Mouse (Mus musculus) MEL (cell line): ENCODE measurements around the gene Aim2. TPM values are rescaled to one million over a fixed set of nuclear protein-coding genes. Genes with fewer than 3 reads are reported as not detected.

Experiments
- DNase-seq: peaks from one replicate; pipeline ENCODE4 v3.0.0; 2011; ENCODE audit warnings: low read depth, low spot score
- H3K27ac ChIP-seq: 2 replicates; pipeline ENCODE4 v1.5.1; 2012; ENCODE audit warnings: low read depth, mild to moderate bottlenecking, control low read depth, low read length, moderate library complexity; ENCODE audit not compliant: control insufficient read depth
- H3K27me3 ChIP-seq, 2 experiments: fragments of 150-350 bp in 1 of 2; sonication (generic) in 1 of 2; 2 replicates each; pipeline ENCODE4 v1.6.1; 2012; ENCODE audit warnings: low read length in 2 of 2, mild to moderate bottlenecking in 2 of 2, improper control_type of control experiment in 1 of 2, moderate library complexity in 1 of 2; ENCODE audit not compliant: insufficient read depth in 2 of 2, control insufficient read depth in 1 of 2
- H3K36me3 ChIP-seq, 2 experiments: 2 replicates each; pipeline ENCODE4 v1.6.1; 2012 to 2014; ENCODE audit warnings: low read length in 2 of 2, improper control_type of control experiment in 1 of 2, inconsistent platforms in 1 of 2, mild to moderate bottlenecking in 1 of 2; ENCODE audit not compliant: insufficient read depth in 2 of 2, control insufficient read depth in 1 of 2
- H3K4me1 ChIP-seq, 2 experiments: fragments of 150-350 bp in 1 of 2; sonication (generic) in 1 of 2; 2 replicates each; pipeline ENCODE4 v1.6.1; 2012; ENCODE audit warnings: low read length in 2 of 2, improper control_type of control experiment in 1 of 2, mild to moderate bottlenecking in 1 of 2; ENCODE audit not compliant: insufficient read depth in 2 of 2, control insufficient read depth in 1 of 2
- H3K4me3 ChIP-seq, 2 experiments: fragments of 150-350 bp in 1 of 2; sonication (generic) in 1 of 2; 2 replicates each; pipeline ENCODE4 v1.5.1; 2012; ENCODE audit warnings: low read depth in 2 of 2, low read length in 2 of 2, mild to moderate bottlenecking in 2 of 2, moderate library complexity in 2 of 2, control low read depth in 1 of 2, improper control_type of control experiment in 1 of 2; ENCODE audit not compliant: control insufficient read depth in 1 of 2, insufficient read depth in 1 of 2
- H3K79me2 ChIP-seq: 2 replicates; pipeline ENCODE4 v1.6.1; 2012; ENCODE audit warnings: mild to moderate bottlenecking, low read length, moderate library complexity; ENCODE audit not compliant: control insufficient read depth, poor library complexity, insufficient read depth
- H3K9ac ChIP-seq: 2 replicates; pipeline ENCODE4 v1.6.1; 2012; ENCODE audit warnings: low read depth, mild to moderate bottlenecking, control low read depth, low read length, moderate library complexity; ENCODE audit not compliant: control insufficient read depth, poor library complexity, severe bottlenecking
- H3K9me3 ChIP-seq: fragments of 150-350 bp; sonication (generic); replicated peaks from 2 replicates; pipeline ENCODE4 v1.6.1; 2012; ENCODE audit warnings: mild to moderate bottlenecking, low read length, improper control_type of control experiment, moderate library complexity; ENCODE audit not compliant: insufficient read depth
- CHD1 ChIP-seq: IDR thresholded peaks from 2 replicates; pipeline ENCODE4 v1.6.1; 2012; ENCODE audit warnings: low read depth, mild to moderate bottlenecking, inconsistent platforms, low read length, improper control_type of control experiment
- EP300 ChIP-seq, 2 experiments: IDR thresholded peaks; 2 replicates each; pipeline ENCODE4 v1.6.1; 2011; ENCODE audit warnings: improper control_type of control experiment in 2 of 2, low read length in 2 of 2, low read depth in 1 of 2, mild to moderate bottlenecking in 1 of 2
- GABPA ChIP-seq: IDR thresholded peaks from 2 replicates; pipeline ENCODE4 v1.6.1; 2012; ENCODE audit warnings: low read depth, mild to moderate bottlenecking, inconsistent platforms, low read length, improper control_type of control experiment, moderate library complexity
- GATA1 ChIP-seq: IDR thresholded peaks from 2 replicates; pipeline ENCODE4 v1.6.1; 2011; ENCODE audit warnings: low read depth, low read length, improper control_type of control experiment
- HCFC1 ChIP-seq: IDR thresholded peaks from 2 replicates; pipeline ENCODE4 v1.6.1; 2012; ENCODE audit warnings: low read depth, mild to moderate bottlenecking, inconsistent platforms, low read length, improper control_type of control experiment, moderate library complexity
- JUND ChIP-seq: IDR thresholded peaks from 2 replicates; pipeline ENCODE4 v1.6.1; 2011; ENCODE audit warnings: low read depth, mild to moderate bottlenecking, improper control_type of control experiment, low read length
- MAX ChIP-seq: IDR thresholded peaks from 2 replicates; pipeline ENCODE4 v1.6.1; 2011; ENCODE audit warnings: low read length, improper control_type of control experiment
- MXI1 ChIP-seq: IDR thresholded peaks from 2 replicates; pipeline ENCODE4 v1.6.1; 2011; ENCODE audit warnings: mild to moderate bottlenecking, low read depth, low read length, improper control_type of control experiment
- MYC ChIP-seq: IDR thresholded peaks from 2 replicates; pipeline ENCODE4 v1.6.1; 2011; ENCODE audit warnings: low read depth, mild to moderate bottlenecking, low read length, improper control_type of control experiment, moderate library complexity
- NRF1 ChIP-seq: IDR thresholded peaks from 2 replicates; pipeline ENCODE4 v1.6.1; 2014; ENCODE audit warnings: low read depth, mild to moderate bottlenecking, inconsistent platforms, low read length, improper control_type of control experiment, moderate library complexity; ENCODE audit not compliant: poor library complexity, insufficient read depth, severe bottlenecking
- POLR2A ChIP-seq, 2 experiments: IDR thresholded peaks; 2 replicates each; pipeline ENCODE4 v1.6.1; 2011 to 2012; ENCODE audit warnings: low read length in 2 of 2, mild to moderate bottlenecking in 2 of 2, control low read depth in 1 of 2, improper control_type of control experiment in 1 of 2, low read depth in 1 of 2, moderate library complexity in 1 of 2; ENCODE audit not compliant: control insufficient read depth in 1 of 2, insufficient read depth in 1 of 2, poor library complexity in 1 of 2
- POLR2AphosphoS2 ChIP-seq: IDR thresholded peaks from 2 replicates; pipeline ENCODE4 v1.6.1; 2011; ENCODE audit warnings: low read length, improper control_type of control experiment
- POLR2AphosphoS5 ChIP-seq: IDR thresholded peaks from 2 replicates; pipeline ENCODE4 v1.6.1; 2012; ENCODE audit warnings: low read depth, borderline replicate concordance, mild to moderate bottlenecking, inconsistent platforms, low read length, moderate library complexity, mixed read lengths
- RCOR1 ChIP-seq: IDR thresholded peaks from 2 replicates; pipeline ENCODE4 v1.6.1; 2012; ENCODE audit warnings: low read depth, mild to moderate bottlenecking, inconsistent platforms, low read length, improper control_type of control experiment
- SIN3A ChIP-seq: IDR thresholded peaks from 2 replicates; pipeline ENCODE4 v1.6.1; 2012; ENCODE audit warnings: low read length, improper control_type of control experiment, inconsistent platforms
- SMC3 ChIP-seq: IDR thresholded peaks from 2 replicates; pipeline ENCODE4 v1.6.1; 2011; ENCODE audit warnings: low read depth, low read length, improper control_type of control experiment
- TBP ChIP-seq: IDR thresholded peaks from 2 replicates; pipeline ENCODE4 v1.8.0; 2011; ENCODE audit warnings: low read depth, low read length, improper control_type of control experiment
- TCF12 ChIP-seq: IDR thresholded peaks from 2 replicates; pipeline ENCODE4 v1.6.1; 2014; ENCODE audit warnings: low read depth, mild to moderate bottlenecking, inconsistent platforms, low read length, improper control_type of control experiment, moderate library complexity
- UBTF ChIP-seq: IDR thresholded peaks from 2 replicates; pipeline ENCODE4 v1.6.1; 2012; ENCODE audit warnings: low read depth, mild to moderate bottlenecking, inconsistent platforms, low read length, improper control_type of control experiment, moderate library complexity, borderline replicate concordance; ENCODE audit not compliant: insufficient read depth
- USF1 ChIP-seq: IDR thresholded peaks from 2 replicates; pipeline ENCODE4 v1.6.1; 2014; ENCODE audit warnings: low read depth, mild to moderate bottlenecking, inconsistent platforms, low read length, improper control_type of control experiment, moderate library complexity
- ZC3H11A ChIP-seq: IDR thresholded peaks from 2 replicates; pipeline ENCODE4 v1.6.1; 2012; ENCODE audit warnings: low read depth, mild to moderate bottlenecking, inconsistent platforms, low read length, improper control_type of control experiment
- ZMIZ1 ChIP-seq: IDR thresholded peaks from 2 replicates; pipeline ENCODE4 v1.6.1; 2012; ENCODE audit warnings: low read depth, mild to moderate bottlenecking, inconsistent platforms, low read length, improper control_type of control experiment, moderate library complexity
- ZNF384 ChIP-seq: IDR thresholded peaks from 2 replicates; pipeline ENCODE4 v1.6.1; 2012; ENCODE audit warnings: low read depth, mild to moderate bottlenecking, inconsistent platforms, low read length, improper control_type of control experiment
- polyA plus RNA-seq, 2 experiments: library from polyadenylated mRNA; stranded (reverse) in 1 of 2; unstranded in 1 of 2; fragments of >175 nt in 1 of 2; fragments of >200 nt in 1 of 2; gene quantifications; 2 replicates each; pipeline versions ENCODE4 v1.2.1 to v1.2.4; 2012; ENCODE audit warnings: low replicate concordance in 2 of 2, low read depth in 1 of 2; ENCODE audit not compliant: insufficient read length in 2 of 2, insufficient read depth in 1 of 2, missing spikeins in 1 of 2
- total RNA-seq: library from RNA; depleted of rRNA; stranded (reverse); fragments of 300-350 nt; gene quantifications from 2 replicates; pipeline ENCODE4 v1.2.3, GENCODE M21; 2012

Aim2 gene
- total and polyA plus RNA-seq, 3 experiments = 2.3 to 9.1 TPM; not detected in 1

DNA sequence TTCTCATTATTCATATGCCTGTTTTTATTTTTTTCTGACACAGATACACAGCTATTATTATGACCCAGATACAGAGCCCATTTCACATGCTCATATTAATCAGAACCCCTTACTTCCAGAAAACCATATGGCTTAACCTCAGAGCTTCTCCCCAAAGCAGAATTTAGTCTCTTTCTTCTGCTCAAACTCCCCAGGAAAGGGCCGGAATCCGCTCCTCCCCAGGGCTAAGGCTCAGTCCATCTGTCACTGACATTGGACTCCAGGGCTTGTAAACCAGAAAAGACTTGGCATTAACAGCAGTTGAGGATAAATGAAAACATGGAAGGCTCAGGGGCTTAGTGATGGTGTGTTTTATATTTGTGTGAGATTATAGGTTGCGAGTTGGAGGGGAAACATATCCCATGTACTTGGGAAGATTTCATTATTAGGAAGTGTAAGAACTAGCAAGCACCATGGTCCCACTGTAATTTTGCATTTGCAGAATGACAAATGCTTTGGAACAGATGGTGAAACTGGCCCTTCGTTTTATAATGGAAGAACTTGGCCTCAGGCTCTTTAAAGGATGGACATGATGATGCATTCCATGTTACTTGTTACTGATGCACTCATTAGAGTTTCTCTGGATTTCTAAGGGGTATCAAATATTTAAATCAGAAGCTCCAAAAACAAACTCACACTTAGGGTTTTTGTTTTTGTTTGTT, 9.1 kb downstream of the Aim2 start:
- H3K79me2 ChIP-seq = no peaks in the 10 kb centered on the region
- H3K27ac ChIP-seq = no peak overlapping the region
- no peak overlapping the region for H3K4me3 ChIP-seq
- H3K9me3 ChIP-seq = no peaks in the 10 kb centered on the region
- H3K4me1 ChIP-seq = no peaks in the 10 kb centered on the region; a peak in 2 of 4 replicates
- H3K9ac ChIP-seq = no peak overlapping the region
- H3K27me3 ChIP-seq = no peaks in the 10 kb centered on the region
- DNase-seq = no peak
- no peaks in the 10 kb centered on the region; a peak in 2 of 4 replicates for H3K36me3 ChIP-seq
- no peak for TF ChIP-seq NRF1
- no peak for TF ChIP-seq RCOR1
- no peak for TF ChIP-seq MAX
- no peak for TF ChIP-seq ZNF384
- TF ChIP-seq POLR2A (IDR thresholded peaks at IDR 0.05; ENCODE audit: control insufficient read depth in 1 of 2, insufficient read depth in 1 of 2, low read depth in 1 of 2, low read length in 2 of 2, poor library complexity in 1 of 2) = no peak
- no peak for TF ChIP-seq CHD1
- no peak for TF ChIP-seq SMC3
- no peak for TF ChIP-seq GATA1
- TF ChIP-seq ZMIZ1 = no peak
- TF ChIP-seq TBP = no peak
- no peak for TF ChIP-seq HCFC1
- no peak for TF ChIP-seq ZC3H11A
- TF ChIP-seq UBTF = no peak
- TF ChIP-seq POLR2AphosphoS5 = no peak
- TF ChIP-seq JUND = no peak
- TF ChIP-seq POLR2AphosphoS2 = no peak
- no peak for TF ChIP-seq EP300 (IDR thresholded peaks at IDR 0.05; ENCODE audit: low read depth in 1 of 2, low read length in 2 of 2)
- no peak for TF ChIP-seq MYC
- TF ChIP-seq GABPA = no peak
- no peak for TF ChIP-seq USF1

DNA sequence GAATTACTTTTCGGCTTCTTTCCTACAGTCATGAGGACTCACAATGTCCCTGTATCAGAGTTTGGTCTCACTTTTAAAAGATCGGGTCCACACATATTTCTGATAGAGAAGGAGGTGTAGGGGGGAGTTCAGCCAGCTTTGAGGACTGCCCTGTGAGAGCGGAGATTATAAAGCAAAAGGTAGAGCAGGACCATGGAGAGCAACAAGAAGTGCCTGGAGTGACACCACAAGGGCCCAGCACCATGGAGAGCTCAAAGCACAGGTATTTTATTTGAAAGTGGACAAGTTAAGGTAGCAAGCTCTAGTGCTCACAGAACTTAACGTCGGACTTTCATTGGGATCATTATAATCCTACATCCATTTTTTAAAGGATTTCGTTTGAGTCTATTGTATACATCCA, 11.0 kb downstream of the Aim2 start:
- no peaks in the 10 kb centered on the region for H3K79me2 ChIP-seq
- no peaks in the 10 kb centered on the region for H3K9me3 ChIP-seq
- DNase-seq = peak; percentile 81
- no peaks in the 10 kb centered on the region for H3K27me3 ChIP-seq
- TF ChIP-seq SIN3A (peak; percentile 100), TCF12 (no peak), POLR2A (IDR thresholded peaks at IDR 0.05; ENCODE audit: control insufficient read depth in 1 of 2, insufficient read depth in 1 of 2, low read depth in 1 of 2, low read length in 2 of 2, poor library complexity in 1 of 2) (no peak), MXI1 (peak; percentile 99)
- H3K4me3 ChIP-seq = no peak overlapping the region
- H3K4me1 ChIP-seq = no peaks in the 10 kb centered on the region
- no peak overlapping the region for H3K9ac ChIP-seq
- no peaks in the 10 kb centered on the region for H3K36me3 ChIP-seq
- no peak overlapping the region for H3K27ac ChIP-seq
